Mouse (Mus musculus) lung, postnatal 36 days (tissue): ENCODE results near the gene Psg19.
"Not testable (repeated sequence)": the region's sequence is repeated elsewhere in the genome, so short reads cannot be mapped to it uniquely, and the experiment has no call there.

ENCODE experiments used
- DNase-seq: peaks from one replicate; pipeline ENCODE4 v3.0.0; 2022; ENCODE audit warnings: mixed read lengths

Gene Psg19

GRCm38 (mm10) chr7:18798420-18798819, at the start of gene Psg19:
TSS of gene Psg19 (minus strand) at chr7:18798520.
- no peak for DNase-seq

GRCm38 (mm10) chr7:18844811-18845210, 46.5 kb upstream of the Psg19 start:
- peak; percentile 24 for DNase-seq

GRCm38 (mm10) chr7:18841174-18841567, 42.9 kb upstream of the Psg19 start:
- DNase-seq: no peak

GRCm38 (mm10) chr7:18840386-18841173, 42.3 kb upstream of the Psg19 start:
- DNase-seq: peak; percentile 86

- peak; percentile 76 for DNase-seq
Observed at GRCm38 (mm10) chr7:18839865-18840264, 41.5 kb upstream of the Psg19 start, which contains the start of gene Mill2. TSS of gene Mill2 (plus strand) at chr7:18839966.

DNA sequence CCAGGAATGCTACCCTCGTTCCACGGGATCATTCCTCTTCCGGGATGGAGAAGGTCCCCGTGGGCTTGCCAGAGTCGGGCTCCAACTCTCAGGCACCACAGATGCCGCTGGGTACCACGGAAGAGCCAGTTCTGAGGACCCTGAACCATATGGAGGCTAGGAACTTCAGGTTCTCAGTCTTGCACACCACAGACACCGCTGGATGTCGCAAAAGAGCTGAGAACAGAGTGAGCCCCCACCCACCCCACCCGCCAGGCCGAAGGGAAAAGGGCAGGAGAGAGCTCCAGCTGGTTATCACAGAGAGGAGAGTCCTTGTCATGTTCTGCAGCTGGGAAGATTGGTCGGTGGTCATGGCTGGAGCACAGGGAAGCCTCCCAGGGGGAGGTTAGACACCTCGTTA, 34.0 kb upstream of the Psg19 start:
- peak; percentile 41 for DNase-seq

- DNase-seq: no peak
Observed at GRCm38 (mm10) chr7:18829545-18829944, 31.2 kb upstream of the Psg19 start.

- peak; percentile 47 for DNase-seq
Observed at GRCm38 (mm10) chr7:18828592-18828991, 30.3 kb upstream of the Psg19 start.

- no peak for DNase-seq
Observed at GRCm38 (mm10) chr7:18827792-18828546, 29.6 kb upstream of the Psg19 start.

GRCm38 (mm10) chr7:18821507-18821906, 23.2 kb upstream of the Psg19 start, which contains the start of gene Psg17:
TSS of gene Psg17 (minus strand) at chr7:18821607.
- no peak for DNase-seq

GRCm38 (mm10) chr7:18818301-18818700, 20.0 kb upstream of the Psg19 start:
- DNase-seq: no peak

DNA sequence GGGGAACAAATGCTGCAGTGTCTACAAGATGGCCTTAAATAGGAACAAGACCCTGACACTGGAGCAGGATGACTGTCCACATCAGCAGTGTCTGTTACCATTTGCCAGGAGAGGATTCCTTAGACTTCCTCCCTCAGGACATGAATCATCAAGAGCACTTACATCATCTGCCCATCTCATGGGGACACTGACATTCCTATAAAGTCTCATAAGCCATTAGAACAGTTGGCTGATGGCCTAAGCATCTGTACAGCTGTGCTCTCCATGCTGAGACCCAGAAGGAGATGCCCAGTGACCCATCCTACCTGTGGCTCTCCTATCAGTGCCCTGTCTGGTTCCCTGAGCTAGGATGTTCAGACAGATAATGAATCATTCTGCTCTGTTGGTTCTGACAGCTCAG, 5.2 kb upstream of the Psg19 start:
- no peak for DNase-seq

- DNase-seq: no peak
Observed at GRCm38 (mm10) chr7:18799129-18799528, 809 bp upstream of the Psg19 start.

DNA sequence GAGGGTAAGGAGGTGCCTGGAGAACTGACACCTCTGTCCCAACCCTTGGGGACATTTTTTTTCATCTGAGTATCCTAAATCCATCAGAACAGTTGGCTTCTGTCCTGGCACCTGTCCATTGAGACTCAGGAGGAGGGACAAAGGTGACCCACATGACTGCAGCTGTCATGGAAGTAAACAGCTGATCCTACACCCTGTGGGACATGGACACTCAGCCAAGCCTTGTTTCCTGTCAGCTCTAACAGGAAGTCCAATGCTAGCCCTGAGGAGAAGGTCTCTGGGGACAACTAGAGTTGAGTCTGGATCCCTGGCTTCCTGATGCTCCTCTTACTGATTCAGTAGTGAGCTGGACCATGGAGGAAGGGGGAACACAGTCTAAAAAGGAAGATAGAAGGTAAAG, 7.6 kb downstream of the Psg19 start:
- not testable (repeated sequence) for DNase-seq

DNA sequence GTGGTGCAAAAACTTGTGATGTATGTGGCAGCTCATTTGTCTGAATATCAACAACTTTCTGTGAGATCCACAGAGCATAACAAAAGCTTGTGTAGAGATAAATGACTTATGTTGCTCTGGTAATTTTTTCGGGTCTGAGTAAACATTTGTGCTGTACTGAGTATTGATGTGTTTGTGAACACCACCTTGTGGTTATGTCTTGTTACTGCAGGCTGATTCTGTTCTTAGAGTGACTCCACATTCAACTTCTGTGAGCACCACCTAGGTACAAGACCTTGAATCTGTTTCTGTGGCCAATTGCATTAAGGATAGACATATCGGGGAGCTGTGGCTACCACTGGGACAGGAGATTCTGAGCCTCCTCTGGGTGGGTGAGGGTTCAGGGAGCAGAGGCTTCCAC, 17.0 kb downstream of the Psg19 start:
- DNase-seq: peak; percentile 11

DNA sequence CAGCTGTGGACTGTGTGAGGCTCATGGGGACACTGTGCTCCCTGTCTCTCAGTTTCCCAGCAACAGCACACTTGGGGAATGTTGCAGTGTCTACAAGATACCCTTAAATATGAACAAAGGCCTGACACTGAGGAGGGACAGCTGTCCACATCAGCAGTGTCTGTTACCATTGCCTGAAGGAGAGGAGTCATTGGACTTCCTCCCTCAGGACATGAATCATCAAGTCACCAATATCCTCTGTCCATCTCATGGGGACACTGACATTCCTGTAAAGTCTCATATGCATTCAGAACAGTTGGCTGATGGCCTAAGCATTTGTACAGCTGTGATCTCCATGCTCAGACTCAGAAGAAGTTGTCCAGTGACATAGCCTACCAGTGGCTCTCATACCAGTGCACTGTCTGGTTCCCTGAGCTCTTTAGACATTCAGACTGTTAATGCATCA, 19.0 kb downstream of the Psg19 start:
- no peak for DNase-seq

- not testable (repeated sequence) for DNase-seq
Observed at GRCm38 (mm10) chr7:18762885-18763284, 35.4 kb downstream of the Psg19 start.

- not testable (repeated sequence) for DNase-seq
Observed at GRCm38 (mm10) chr7:18760152-18760551, 38.2 kb downstream of the Psg19 start.

- peak; percentile 78 for DNase-seq
Observed at GRCm38 (mm10) chr7:18749896-18750477, 48.3 kb downstream of the Psg19 start.

DNA sequence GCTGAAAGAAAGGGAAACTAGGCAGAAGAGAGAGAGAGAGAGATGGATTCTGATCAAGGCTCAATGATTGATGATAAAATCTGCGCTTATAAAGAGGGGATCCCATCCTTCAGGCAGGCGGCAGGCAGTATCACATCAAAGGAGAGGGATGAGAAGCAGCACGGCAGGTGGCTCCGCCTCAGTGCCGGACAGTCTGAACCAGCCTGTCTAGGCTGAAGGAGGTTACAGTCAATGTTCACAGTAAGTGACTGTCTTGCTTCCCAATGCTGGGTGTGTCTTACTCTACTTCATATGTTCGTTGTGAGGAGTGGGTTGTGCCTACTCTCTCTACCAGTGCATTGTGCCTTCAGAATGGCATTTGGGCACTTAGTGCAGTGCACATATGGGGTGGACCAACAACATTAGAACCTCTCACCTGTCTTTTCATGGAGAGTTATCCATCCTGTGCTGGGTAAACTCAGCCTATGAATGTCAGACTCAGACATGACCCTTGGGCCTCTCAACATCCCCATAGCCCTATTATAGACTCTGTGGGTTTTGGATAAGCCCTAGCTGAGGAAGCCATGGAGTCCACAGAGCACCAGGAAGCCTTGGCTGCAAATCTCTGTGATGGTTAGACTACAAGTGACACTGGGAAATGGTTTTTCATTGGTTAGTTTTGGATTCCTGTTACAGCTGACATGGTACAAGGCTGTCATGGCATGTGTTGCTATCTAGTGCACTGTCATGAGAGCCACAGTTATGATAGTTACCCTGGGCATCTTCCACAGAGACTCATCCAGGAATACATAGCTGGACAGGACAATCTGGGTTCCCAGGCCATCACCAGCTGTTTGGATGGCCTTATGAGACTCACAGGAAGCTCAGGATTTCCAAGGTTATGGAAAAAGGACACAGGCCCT, 49.1 kb downstream of the Psg19 start:
- no peak for DNase-seq

GRCm38 (mm10) chr7:18747420-18747819, 50.9 kb downstream of the Psg19 start:
- DNase-seq: not testable (repeated sequence)

GRCm38 (mm10) chr7:18746189-18746860, 52.0 kb downstream of the Psg19 start:
- DNase-seq: peak; percentile 11
